Mouse (Mus musculus): ENCODE results near the gene Chl1. TPM values are rescaled to one million over a fixed set of nuclear protein-coding genes. Genes with fewer than 3 reads are reported as not detected.

Chl1 gene
- polyA plus RNA-seq, 1 experiment from 2014 or later, result 0.22 TPM

DNA sequence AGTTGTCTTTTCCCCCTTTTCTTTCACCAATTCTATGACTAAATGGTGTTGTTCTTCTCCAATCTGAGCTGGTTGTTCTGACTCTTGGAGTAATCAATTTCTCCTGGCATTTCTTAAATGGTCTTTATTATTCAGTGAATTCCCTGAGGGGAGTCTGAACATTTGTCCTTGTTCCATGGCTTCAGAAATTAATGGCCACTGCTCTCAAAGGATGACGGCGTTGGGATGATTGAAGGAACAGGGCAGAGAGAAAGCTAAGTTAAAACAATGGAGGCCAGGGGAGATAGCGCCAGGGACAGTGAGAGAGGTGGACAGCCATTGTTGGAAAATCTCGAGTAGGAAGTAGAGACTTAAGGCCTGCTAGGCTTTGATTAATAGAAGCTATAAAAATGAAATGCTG, 91.7 kb downstream of the Chl1 start:
- Histone ChIP-seq H3K4me2 (ENCODE audit: low read length) (no peak overlapping the region), H3K9ac (ENCODE audit: low read depth, low read length) (no peak overlapping the region), H3K4me3 (replicated peaks; ENCODE audit: low read depth, low read length) (no peak overlapping the region), H3K36me3 (ENCODE audit: insufficient read depth, low read length) (no peaks in the 10 kb centered on the region), H3K9me3 (replicated peaks; ENCODE audit: low read length) (no peaks in the 10 kb centered on the region), H3K27me3 (ENCODE audit: insufficient read depth, low read length) (no peaks in the 10 kb centered on the region), H3K27ac (no peak overlapping the region), H3K4me1 (replicated peaks; ENCODE audit: insufficient read depth, low read length) (no peaks in the 10 kb centered on the region)
- ATAC-seq (replicated peaks; ENCODE audit: low FRiP score, low read depth) (no peak), DNase-seq (ENCODE audit: low spot score) (peak; percentile 30)
- 48% methylated on average over 4 of the region's 4 CpGs for WGBS
- no peak for TF ChIP-seq CTCF (IDR thresholded peaks at IDR 0.05; ENCODE audit: low read depth)

DNA sequence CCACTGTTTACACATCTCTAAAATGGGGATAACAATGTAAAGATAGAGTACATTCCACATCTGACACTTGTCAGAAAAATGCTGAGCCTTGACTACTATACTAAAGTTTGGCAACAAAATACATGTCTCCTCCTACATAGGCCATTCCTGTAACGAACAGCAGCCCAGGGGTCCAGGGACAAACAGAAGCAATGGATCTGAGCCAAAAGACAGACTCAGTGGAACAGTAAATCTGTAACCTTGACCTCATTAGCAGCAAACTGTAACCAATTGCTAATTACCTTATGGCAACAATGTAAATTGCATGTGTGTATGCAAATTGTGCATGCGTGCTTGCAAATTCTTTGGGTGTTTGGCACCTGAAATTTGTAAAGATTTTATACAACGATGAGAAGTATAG, 100.3 kb downstream of the Chl1 start:
- H3K9me3 ChIP-seq (replicated peaks; ENCODE audit: low read length), result no peaks in the 10 kb centered on the region
- no peaks in the 10 kb centered on the region for H3K27me3 ChIP-seq (ENCODE audit: insufficient read depth, low read length)
- no peak overlapping the region for H3K27ac ChIP-seq
- no peak overlapping the region for H3K9ac ChIP-seq (ENCODE audit: low read depth, low read length)
- WGBS, result 71% methylated on average over 3 of the region's 3 CpGs
- TF ChIP-seq CTCF (IDR thresholded peaks at IDR 0.05; ENCODE audit: low read depth), result no peak
- ATAC-seq (replicated peaks; ENCODE audit: low FRiP score, low read depth), result no peak
- H3K36me3 ChIP-seq (ENCODE audit: insufficient read depth, low read length), result no peaks in the 10 kb centered on the region
- no peak overlapping the region for H3K4me3 ChIP-seq (replicated peaks; ENCODE audit: low read depth, low read length)
- no peak for DNase-seq (ENCODE audit: low spot score)
- H3K4me1 ChIP-seq (replicated peaks; ENCODE audit: insufficient read depth, low read length), result no peaks in the 10 kb centered on the region
- H3K4me2 ChIP-seq (ENCODE audit: low read length), result no peak overlapping the region

DNA sequence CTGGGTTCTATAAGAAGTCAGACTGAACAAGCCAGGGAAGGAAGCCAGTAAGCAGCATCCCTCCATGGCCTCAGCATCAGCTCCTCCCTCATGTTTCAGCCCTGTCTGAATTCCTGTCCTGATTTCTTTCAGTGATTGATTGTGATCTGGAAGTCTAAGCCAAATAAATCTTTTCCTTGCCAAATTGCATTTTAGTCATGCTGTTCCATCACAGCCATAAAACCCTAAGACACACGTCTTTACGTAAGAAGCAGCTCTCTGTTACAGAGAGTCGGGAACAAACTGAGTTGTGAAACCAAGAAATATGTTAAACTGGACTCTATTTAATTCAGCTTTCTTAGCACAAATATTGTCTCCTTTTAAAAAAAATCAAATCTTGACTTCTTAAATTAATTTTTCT, 102.2 kb downstream of the Chl1 start:
- H3K9ac ChIP-seq (ENCODE audit: low read depth, low read length), result no peak overlapping the region
- H3K27me3 ChIP-seq (ENCODE audit: insufficient read depth, low read length), result no peaks in the 10 kb centered on the region
- DNase-seq (ENCODE audit: low spot score) (no peak), ATAC-seq (replicated peaks; ENCODE audit: low FRiP score, low read depth) (no peak)
- no peak overlapping the region for H3K4me3 ChIP-seq (replicated peaks; ENCODE audit: low read depth, low read length)
- H3K4me1 ChIP-seq (replicated peaks; ENCODE audit: insufficient read depth, low read length), result no peaks in the 10 kb centered on the region
- 59% methylated on average over 3 of the region's 3 CpGs for WGBS
- no peaks in the 10 kb centered on the region for H3K36me3 ChIP-seq (ENCODE audit: insufficient read depth, low read length)
- no peak for TF ChIP-seq CTCF (IDR thresholded peaks at IDR 0.05; ENCODE audit: low read depth)
- no peak overlapping the region for H3K4me2 ChIP-seq (ENCODE audit: low read length)
- no peak overlapping the region for H3K27ac ChIP-seq
- no peaks in the 10 kb centered on the region for H3K9me3 ChIP-seq (replicated peaks; ENCODE audit: low read length)

DNA sequence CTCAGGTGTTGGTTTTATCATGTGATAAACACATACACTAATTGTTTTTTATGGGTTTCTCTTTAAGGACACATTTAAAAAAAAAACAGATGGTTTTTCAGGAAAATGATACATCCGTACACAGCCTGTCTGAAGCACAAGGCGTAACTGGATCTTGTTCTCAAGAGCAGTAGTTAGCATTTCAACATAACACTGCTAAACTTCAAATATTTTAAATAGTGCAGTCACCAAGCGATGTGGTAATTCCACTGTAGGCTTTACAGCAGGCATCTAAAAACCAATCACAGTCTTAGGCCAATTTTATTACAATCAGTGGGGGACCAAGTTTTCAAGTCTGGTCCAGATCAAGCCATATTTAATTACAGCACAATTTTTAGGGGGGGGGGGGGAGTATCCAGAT, 103.3 kb downstream of the Chl1 start:
- no peak for ATAC-seq (replicated peaks; ENCODE audit: low FRiP score, low read depth)
- 72% methylated on average over 3 of the region's 3 CpGs for WGBS

DNA sequence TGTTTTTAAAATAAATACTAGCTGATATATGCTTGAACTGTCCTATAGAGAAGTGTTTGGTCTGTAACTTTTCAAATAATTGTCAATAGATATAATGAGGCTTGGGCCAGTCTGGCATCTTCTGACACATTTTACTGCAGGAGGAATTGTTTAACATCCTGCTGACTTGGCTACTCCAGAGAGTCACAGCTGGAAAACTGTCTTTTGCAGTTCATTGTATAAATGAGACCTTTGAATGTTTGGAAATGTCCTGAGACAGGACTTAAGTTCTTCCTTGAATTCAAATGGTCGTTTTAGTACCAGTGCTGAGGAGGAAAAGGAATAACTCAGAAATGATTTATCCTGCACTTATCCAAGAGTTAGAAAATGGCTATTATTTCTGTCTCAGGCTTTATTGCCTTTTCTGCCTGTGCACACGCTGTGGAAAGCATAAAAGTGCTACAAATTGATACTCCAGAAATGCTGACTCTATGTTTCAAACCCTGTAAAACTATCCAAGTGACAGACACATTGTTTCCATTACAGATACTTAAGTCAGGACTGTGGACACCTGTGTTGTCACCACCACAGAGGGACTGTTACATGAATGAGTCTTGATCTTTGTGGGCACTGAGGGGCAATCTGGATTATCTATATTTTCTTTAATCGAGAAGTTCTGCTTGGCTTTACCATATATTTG, 105.7 kb downstream of the Chl1 start:
- Histone ChIP-seq H3K27me3 (ENCODE audit: insufficient read depth, low read length) (no peaks in the 10 kb centered on the region), H3K9ac (ENCODE audit: low read depth, low read length) (no peak overlapping the region), H3K27ac (no peak overlapping the region), H3K4me1 (replicated peaks; ENCODE audit: insufficient read depth, low read length) (no peaks in the 10 kb centered on the region), H3K36me3 (ENCODE audit: insufficient read depth, low read length) (no peaks in the 10 kb centered on the region), H3K9me3 (replicated peaks; ENCODE audit: low read length) (no peaks in the 10 kb centered on the region), H3K4me3 (replicated peaks; ENCODE audit: low read depth, low read length) (no peak overlapping the region), H3K4me2 (ENCODE audit: low read length) (no peak overlapping the region)
- DNase-seq (ENCODE audit: low spot score) (peak; percentile 11), ATAC-seq (replicated peaks; ENCODE audit: low FRiP score, low read depth) (no peak)
- WGBS, result 22% methylated on average over 3 of the region's 3 CpGs
- no peak for TF ChIP-seq CTCF (IDR thresholded peaks at IDR 0.05; ENCODE audit: low read depth)

More for the DNA sequence above, 103.3 kb downstream of the Chl1 start:
- no peaks in the 10 kb centered on the region for H3K27me3 ChIP-seq (ENCODE audit: insufficient read depth, low read length)
- no peak overlapping the region for H3K9ac ChIP-seq (ENCODE audit: low read depth, low read length)
- no peaks in the 10 kb centered on the region for H3K4me1 ChIP-seq (replicated peaks; ENCODE audit: insufficient read depth, low read length)
- no peaks in the 10 kb centered on the region for H3K36me3 ChIP-seq (ENCODE audit: insufficient read depth, low read length)
- H3K9me3 ChIP-seq (replicated peaks; ENCODE audit: low read length), result no peaks in the 10 kb centered on the region
- TF ChIP-seq CTCF (IDR thresholded peaks at IDR 0.05; ENCODE audit: low read depth), result no peak
- DNase-seq (ENCODE audit: low spot score), result no peak
- no peak overlapping the region for H3K4me3 ChIP-seq (replicated peaks; ENCODE audit: low read depth, low read length)
- H3K4me2 ChIP-seq (ENCODE audit: low read length), result no peak overlapping the region
- no peak overlapping the region for H3K27ac ChIP-seq

DNA sequence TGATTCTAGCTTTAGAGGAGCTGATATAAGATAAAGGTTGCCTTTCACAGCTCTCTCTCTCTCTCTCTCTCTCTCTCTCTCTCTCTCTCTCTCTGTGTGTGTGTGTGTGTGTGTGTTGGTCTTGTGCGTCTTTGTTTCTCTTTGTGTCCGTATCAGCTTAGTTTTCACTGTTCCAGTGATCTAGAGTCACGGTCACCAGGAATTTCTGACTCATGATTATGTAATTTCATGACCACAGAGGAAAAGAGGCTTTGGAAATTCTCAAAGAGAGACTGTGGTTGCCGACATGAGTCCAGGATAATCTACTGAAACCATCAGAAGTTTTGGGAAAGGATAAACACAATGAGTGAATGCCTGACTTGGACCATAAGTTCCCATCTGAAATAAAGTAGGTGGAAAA, 110.5 kb downstream of the Chl1 start:
- TF ChIP-seq CTCF (IDR thresholded peaks at IDR 0.05; ENCODE audit: low read depth), result no peak
- WGBS, result 62% methylated on average over 4 of the region's 4 CpGs
- Histone ChIP-seq H3K9ac (ENCODE audit: low read depth, low read length) (no peak overlapping the region), H3K36me3 (ENCODE audit: insufficient read depth, low read length) (no peaks in the 10 kb centered on the region), H3K4me2 (ENCODE audit: low read length) (no peak overlapping the region), H3K27ac (no peak overlapping the region), H3K4me1 (replicated peaks; ENCODE audit: insufficient read depth, low read length) (no peaks in the 10 kb centered on the region), H3K9me3 (replicated peaks; ENCODE audit: low read length) (no peaks in the 10 kb centered on the region), H3K4me3 (replicated peaks; ENCODE audit: low read depth, low read length) (no peak overlapping the region), H3K27me3 (ENCODE audit: insufficient read depth, low read length) (no peaks in the 10 kb centered on the region)
- DNase-seq (ENCODE audit: low spot score), result no peak
- ATAC-seq (replicated peaks; ENCODE audit: low FRiP score, low read depth), result no peak

All from kidney, postnatal 0 days (tissue).